Mouse (Mus musculus): ENCODE measurements at regions not wholly inside any gene's neighbourhood (a gene's known extent, or its start where the extent isn't known, plus 50 kb on each side); places are given as distances from the start of the nearest gene placed in this dataset.

DNA sequence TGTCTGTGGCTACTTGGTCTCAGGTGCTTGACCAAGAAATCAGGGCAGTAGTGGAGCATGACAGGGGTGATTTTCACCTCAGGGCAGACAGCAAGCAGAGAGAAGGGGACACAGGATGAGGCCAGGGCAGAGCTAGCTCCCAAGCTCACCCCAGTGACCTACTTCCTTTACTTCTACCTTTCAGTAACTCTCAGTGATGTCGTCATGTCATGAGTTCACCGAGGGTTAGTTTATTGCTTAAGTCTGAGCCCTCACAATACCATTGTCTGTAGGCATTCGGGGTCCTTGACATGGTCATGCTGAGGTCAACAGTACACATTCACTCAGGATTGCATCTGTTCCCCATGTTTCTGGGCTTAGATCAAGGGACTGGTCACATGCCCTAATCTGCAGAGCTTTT is 108.5 kb downstream of the Cxcl12 start:
- in situ Hi-C loops (cut with MboI; ENCODE audit: low sequenced_read_pairs): no loop called here

DNA sequence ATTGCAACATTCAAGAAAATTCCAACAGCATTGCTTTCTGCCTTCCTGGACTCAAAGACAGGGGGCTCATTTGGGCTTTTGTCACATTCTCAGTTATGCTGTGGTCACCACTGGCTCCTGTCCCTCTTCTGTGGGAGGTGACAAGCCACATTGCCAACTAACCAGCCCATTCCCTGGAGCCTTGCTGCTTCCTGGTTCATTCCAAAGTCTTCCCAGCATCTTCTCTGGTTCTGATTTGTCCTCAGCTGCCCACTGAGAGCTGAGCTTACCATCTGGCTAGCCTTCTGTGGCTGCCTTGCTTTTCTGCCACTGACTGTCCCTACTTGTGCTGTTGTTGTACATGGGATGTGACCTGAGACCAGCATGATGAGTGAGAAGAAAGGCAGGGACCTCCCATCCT is 111.0 kb downstream of the Cxcl12 start:
- in situ Hi-C loops (cut with MboI; ENCODE audit: low sequenced_read_pairs): no loop called here

DNA sequence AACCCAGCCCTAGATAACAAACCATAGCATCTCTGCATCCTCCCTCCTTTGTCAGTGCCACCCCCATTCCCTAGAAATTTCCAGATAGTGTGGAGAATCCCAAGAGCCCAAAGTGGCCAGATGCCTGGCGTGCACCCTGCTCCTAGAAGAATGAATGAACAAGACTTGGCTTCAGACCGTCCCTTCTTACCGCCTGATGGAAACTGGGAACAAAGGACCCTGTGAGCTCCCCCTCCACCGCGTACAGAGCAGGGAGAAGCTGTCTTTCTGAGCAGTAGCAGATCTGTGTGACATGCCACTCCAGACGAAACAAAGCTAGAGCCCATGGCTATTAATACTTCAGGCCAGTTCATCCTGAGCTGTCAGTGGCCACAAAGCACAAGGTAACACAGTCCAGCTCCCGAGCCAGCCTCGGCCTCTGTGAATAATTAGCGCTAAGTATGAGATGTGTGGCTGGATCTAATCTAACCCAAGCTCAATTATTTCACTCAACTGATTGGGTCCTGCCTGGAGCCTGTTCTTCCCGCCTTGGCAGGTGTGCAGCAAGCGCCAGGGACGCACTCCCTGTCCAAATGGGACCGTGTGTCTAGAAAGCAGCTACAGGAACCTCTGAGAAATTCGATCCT is 111.6 kb downstream of the Cxcl12 start:
- in situ Hi-C loops (cut with MboI; ENCODE audit: low sequenced_read_pairs): no loop called here

DNA sequence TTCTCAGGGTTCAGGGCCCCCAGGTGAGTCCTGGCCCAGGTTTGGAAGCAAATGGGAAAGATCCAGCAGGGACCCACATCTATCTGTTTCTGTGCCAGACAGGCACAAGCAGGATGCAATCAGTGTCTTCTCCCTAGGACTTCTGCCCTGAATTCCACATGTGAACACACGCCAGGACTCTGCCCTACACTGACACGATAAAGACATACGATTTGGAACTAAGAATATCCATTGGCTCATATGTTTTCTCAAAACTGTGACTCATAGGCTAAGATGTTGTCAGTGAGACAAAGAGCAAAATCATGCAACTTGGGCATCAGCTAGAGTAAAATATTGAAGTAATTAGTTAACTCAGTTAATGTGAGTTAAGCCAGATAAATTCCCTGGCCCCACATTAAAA is 112.6 kb downstream of the Cxcl12 start:
- in situ Hi-C loops (cut with MboI; ENCODE audit: low sequenced_read_pairs): no loop called here

DNA sequence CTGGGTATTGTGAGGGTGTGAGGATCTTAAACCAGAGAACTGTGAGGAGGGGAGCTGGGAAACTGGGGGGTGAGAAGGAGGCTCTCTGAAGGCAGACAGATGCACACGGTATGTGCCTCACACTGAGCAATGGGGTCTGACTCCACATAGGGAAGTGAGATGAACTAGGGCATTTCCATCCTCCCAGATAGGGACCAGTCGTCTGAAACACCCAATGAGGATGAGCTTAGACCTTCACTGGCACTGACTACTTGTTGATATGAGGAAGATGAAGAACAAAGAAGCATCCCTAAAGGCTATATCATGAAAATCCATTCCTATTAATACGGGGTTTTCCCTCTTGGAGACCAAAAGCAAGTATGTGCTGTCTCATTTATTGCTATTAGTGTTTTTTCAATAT is 115.3 kb downstream of the Cxcl12 start:
- in situ Hi-C loops (cut with MboI; ENCODE audit: low sequenced_read_pairs): no loop called here

DNA sequence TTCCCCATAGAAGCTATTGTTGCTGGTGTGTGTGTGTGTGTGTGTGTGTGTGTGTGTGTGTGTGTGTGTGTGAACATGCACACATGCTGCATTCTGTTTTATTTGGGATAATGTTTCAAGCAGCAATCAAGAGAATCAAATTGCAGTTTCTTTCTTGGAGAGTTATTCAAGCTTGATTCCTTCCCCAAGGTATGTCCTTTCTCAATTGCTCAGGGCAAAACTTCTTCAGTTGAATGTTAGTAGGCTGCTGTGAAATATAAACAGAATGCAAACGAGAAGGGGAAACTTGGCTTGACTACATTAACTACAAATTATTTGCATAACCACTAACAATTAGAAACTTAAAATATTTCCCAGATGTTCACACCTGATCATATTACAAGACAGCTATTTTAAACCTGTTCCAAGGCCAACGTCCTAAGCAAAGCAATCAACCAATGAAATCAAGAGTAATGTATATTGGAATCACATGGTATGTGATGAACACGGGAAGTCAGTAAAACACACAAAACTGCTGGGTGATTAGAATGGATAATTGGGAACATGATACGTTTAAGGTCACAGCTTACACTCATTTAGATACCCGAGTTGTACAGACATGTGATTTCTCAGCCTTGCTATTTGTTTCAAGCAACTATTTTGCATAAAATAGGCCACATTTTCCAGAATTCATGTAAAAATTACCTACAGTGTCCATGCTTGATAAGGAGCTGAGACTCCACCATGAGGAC is 116.2 kb downstream of the Cxcl12 start:
- in situ Hi-C loops (cut with MboI; ENCODE audit: low sequenced_read_pairs): no loop called here

DNA sequence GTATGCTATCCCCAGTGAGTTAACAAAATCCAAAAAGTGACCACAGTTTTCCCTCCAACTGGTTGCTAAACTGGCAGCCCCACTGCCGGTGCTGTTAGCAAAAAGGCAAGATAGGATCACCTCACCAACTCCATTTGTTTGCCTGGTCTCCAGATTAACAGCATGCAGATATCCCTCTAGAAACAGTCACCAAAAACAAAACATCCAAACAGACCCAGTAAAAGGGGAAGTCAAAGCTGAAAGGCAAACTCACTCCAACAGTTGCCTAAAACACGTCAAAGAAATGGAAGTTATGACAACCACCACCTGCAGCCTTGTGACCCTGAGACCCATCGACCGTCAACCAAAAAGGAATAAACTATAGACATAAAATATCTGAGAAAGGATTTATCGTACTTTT is 119.1 kb downstream of the Cxcl12 start:
- in situ Hi-C loops (cut with MboI; ENCODE audit: low sequenced_read_pairs): no loop called here

DNA sequence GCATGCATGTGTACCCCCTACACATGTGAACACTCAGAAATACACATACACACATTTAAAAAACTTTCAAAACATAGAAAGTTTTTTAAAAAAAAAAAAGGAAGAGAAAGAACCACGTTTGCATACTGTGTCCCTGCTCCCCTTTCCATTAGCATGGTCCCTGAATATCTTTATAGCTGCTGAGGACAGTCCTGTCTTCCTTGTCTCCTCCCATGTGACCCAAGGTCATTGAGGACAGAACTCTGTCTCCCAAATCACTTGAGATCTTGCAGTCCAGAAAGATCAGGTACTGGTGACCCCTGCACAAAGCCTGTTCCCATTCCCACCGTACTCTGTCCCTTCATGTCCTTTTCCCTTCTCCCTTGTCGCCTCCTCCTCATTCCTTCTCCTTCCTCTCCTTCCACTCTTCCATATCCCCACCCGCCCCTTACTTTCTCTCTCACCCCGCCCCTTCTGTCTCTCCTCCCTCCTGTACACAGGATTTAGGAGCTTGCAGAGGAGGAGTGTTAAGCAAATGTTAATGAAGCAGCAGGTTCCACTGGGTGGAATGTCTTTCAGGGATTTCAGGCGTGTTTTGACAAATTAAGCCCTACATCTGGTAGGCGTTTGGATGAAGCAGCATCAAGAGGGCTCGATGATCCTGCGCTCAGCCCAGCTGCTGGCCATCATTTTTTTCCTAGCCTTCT is 125.6 kb downstream of the Cxcl12 start:
- in situ Hi-C loops (cut with MboI; ENCODE audit: low sequenced_read_pairs): no loop called here

DNA sequence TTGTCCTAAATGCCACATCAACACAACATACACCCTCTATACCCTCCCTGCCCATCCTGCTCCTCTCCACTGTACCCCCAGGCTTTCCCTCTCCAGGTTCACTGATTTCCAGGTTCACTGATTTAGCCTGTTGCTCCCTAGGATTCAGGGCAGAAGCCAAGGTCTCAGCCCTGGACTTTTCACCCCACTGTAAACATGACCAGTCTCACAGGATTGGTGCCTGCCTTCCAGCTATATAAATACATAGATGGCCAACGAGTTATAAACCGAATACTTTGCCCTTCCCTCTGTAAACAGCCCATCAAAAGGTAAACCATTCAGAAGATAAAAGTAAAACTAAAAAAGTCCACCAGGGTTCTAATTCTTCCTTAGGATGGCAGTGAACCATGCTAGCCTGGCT is 129.6 kb downstream of the Cxcl12 start:
- in situ Hi-C loops (cut with MboI; ENCODE audit: low sequenced_read_pairs): no loop called here

DNA sequence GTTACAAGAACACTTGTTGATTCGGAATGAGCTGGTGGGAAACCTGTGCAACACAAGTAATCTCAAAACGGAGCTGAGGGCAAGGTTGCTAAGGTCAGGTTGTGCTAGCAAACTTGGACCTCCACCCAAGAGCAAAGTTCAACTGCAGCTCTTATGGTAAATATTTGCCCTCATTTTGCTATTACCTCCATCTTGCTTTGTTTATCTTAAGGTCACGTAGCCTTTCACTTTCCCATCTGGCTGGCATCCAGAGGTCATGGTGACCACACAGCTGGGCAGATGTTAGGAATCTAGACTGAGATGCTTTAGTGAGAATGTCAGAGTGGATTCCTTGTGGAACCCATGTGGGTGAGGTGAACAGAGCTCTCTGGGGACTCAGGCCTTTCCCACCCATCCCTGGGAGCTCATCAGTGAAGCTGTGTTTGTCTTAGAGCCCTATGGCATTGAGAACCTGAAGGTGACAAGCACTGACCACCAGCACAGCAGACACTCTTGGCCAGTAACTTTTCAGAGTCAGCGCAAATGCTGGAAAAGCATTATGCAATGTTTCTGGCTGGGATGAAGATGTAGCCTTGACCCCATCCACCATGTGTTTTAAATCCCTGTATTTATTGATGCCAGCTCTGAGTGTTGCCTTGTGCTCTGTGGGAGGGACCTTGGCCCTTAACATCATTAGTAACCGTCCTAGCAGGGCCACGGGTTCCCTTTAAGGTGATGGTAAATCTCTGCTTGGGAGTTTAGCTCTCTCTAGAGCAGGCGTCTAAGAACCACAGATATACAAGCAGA is 131.4 kb downstream of the Cxcl12 start:
- in situ Hi-C loops (cut with MboI; ENCODE audit: low sequenced_read_pairs): no loop called here

DNA sequence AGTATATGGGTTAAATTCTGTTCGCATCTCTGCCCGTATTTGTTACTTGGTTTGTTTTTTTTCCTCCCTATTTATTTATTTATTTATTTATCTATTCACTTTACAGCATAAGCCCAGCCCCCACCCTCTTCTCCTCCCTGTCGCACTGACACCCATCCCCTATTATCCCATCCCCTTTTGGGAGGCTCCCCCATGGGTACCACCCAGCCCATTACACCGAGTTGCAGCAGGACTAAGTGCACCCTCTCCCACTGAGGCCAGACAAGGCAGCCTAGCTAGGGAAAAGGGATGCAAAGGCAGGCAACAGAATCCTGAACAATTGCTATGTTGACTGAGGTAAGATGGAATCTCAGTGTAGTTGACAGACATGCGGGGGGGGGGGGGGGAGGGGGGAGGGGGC is 135.0 kb downstream of the Cxcl12 start:
- in situ Hi-C loops (cut with MboI; ENCODE audit: low sequenced_read_pairs): no loop called here

DNA sequence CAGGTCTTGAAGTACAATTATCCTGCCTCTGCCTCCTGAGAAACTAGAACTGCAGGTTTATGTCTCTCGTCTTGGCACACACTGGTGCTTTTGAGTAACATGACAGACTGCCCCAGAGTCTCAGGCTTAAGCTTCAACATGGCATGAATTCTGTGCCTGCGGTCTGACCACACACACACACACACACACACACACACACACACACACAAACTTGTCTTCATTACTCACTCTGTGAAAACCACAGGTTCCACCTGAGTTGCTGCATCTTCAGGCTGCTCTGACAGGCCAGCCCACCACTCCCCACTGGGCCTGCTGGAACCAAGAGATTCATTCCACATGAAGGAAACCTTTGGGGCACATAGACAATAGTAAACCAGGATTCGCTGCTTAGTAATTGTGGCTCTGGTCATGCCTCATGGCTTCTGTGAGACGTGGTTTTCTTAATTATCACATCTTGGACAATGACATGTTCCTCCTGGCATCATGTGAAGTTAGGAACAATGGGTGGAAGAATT is 137.5 kb downstream of the Cxcl12 start:
- in situ Hi-C loops (cut with MboI; ENCODE audit: low sequenced_read_pairs): no loop called here

DNA sequence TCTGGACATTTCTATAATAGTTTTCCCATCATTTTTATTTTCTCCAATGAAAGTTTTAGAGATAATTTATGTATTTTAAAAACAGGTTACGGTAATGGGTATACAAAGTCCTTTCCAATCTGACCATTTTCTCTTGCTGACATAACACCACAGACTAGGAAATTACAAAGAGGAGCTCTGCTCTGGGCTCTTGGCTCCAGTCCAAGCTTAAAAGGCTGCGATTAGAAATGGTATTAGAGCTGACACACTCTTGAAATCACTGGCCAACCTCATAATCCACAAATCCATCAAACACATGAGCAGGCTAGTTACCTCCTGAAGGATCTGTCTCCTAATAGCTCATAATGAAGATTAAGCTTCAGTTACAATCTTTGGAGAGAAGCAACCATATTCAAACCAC is 140.3 kb downstream of the Cxcl12 start:
- in situ Hi-C loops (cut with MboI; ENCODE audit: low sequenced_read_pairs): no loop called here

DNA sequence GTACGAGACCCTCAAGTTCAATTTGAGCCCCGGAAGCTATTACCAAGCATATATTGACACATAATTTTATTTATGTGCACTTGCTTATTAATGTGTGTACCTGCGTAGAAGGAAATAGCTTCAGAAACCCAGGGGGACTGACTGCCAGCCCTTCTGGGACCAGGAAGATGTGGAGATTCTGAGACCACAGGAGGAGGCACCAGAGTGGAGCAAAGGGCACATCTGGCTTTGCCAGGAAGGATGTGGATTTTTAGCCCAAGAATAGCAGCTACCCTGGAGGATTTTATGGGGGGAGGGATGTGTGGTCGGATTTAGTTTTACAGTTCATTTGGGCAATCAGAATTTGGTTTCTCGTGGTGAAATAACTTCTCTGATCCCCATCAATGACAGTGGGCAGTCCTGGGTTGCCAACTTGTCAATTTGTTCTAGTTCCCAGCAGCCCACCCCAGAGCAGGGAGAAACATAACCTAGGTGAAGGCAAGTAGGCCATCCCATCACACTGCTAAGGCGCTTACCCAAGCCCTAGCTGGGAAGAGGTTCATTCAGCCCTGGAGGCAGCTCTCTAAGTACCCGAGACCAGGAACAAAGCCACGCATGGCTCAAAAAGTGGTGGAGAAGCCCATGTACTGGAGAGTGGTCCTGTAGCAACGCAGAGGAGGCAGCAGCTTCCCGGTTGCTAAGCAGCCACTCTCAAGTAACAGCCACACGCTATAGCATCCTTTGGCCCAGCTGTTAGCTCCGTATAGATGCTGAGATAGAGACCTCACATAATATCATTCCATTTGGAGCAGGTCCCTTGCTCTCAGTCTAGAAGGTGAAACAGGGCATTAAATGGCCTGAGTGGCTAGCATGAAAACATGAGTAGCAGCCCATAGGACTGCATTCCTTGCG is 144.8 kb downstream of the Cxcl12 start:
- in situ Hi-C loops (cut with MboI; ENCODE audit: low sequenced_read_pairs): no loop called here

DNA sequence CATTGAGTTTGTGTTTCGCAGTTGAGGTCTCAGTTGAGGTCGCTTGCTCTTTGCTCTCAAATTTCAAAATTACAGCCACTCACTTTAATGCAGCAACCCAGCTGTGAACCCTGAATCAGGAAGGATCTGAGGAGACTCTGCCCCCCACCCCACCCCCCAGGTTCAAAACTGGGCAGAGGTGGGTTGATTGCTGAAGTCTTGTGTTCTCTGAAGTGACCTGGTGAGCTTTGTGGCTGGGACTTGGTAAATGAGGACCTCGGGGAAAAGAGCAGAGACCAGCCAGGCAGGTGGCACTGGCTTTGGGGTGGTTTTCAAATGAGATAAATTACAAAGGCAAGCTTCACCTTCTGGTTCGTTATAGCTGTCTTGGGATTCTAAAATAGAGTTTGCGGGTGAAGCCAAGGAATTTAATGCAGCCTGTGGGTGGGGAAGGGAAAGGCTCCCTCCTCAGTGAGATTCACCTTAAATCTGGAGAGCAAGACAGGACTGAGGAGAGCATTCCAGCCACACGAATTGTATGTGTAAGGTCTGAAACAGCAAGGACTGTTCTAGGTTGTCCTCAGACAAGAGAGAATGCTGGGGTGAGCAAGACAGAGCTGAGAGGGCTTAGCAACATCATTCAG is 145.7 kb downstream of the Cxcl12 start:
- in situ Hi-C loops (cut with MboI; ENCODE audit: low sequenced_read_pairs): no loop called here

DNA sequence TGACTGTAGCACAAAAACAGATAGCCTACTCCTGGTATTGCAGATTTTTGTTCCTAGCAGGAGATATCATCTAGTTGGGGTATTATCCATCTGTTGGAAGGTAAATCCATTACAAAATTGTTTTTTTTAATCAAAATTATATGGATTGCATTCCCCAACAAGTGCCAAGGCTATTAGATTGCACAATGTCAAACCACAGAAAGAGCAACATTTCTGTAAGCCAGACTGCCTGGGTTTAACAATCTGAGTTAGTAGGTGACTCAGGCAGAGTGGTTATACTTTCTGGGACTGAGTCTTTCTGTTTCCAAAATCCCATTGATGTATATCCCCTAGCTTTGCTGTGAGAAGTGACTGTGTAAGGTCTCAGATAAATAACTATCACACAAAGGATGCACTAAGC is 155.0 kb downstream of the Cxcl12 start:
- in situ Hi-C loops (cut with MboI; ENCODE audit: low sequenced_read_pairs): no loop called here

DNA sequence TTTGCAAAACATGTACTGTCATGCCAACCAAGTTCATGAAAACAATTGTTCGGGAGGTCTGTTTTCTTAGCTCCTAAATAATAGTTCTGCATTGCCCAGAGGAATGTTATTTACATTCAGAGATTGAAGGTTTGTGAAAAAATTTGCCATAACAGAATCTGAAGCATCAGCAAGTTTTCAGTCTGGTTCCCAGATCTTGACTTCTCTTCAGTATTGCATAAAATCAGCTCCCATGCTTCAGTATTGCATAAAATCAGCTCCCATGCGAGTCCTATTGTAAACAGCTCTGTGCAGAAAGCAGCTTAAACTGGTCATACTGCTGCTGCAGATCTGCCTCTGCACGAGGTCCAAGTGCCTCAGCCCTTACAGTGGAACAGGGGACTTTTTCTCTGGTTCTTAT is 155.5 kb downstream of the Cxcl12 start:
- in situ Hi-C loops (cut with MboI; ENCODE audit: low sequenced_read_pairs): no loop called here

DNA sequence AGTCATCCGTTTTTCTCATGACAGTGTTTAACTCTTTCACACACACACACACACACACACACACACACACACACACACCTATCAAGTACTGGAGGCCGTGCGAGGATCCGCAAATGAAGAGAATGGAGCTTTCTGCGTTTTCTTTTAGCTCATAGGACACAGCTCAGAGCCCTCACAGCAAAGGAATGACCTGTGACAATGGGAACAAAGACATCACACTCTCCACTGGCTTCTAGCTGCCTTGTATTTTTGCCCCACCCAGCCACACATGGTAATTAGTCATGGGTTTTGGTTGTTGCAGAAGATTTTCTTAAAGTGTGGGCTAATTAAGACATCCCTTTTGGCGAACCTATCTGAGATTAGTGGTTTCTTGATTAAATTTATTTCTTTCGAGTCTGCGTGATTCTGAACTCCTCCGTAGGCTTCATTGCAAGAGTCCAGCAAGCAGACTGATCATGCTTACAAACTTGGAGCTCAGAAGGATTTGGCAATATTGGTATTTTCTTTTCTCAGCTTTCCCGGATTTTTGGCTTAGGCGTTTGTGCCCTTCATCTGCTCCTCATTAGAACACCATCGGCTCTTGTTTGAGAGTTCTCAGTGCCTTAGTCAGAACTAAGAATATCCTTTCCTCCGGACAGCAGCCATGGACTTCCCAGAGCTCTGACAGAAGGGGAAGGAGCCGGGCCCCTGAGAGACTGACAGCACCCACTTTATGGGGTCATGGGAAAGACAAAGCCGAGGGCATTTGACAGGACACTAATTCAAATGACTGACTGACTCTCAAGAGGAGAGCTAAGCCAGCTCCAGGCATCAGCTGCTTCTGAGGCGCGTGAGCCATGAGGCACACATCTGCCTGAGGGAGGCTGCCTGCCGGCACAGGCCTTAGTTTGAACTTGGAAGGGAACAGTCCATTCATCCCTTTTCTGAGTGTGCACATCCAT is 158.8 kb downstream of the Cxcl12 start:
- in situ Hi-C loops (cut with MboI; ENCODE audit: low sequenced_read_pairs): no loop called here
